In genomic region chr1:88290511-88290910, GRCm38 (mm10) we compare ENCODE assay signal across 25 mouse cellular contexts. TPM values are rescaled to one million over a fixed set of nuclear protein-coding genes. Genes with fewer than 3 reads are reported as not detected.
A peak's percentile ranks its signal among the peaks of the same experiment; 100 is the strongest.
DNase-seq lines count a peak whose midpoint lies in the region; ATAC-seq and TF ChIP-seq lines count a peak whose summit lies in the region.
"Had no signal": no experiment of that assay in that cellular context is flagged by ENCODE, and none has a peak within 500 bp of the region (broad histone marks: within the 10 kb centered on the region; RNA-seq: fewer than 3 reads in every experiment).

No protein-coding gene starts in this region.

- no peak overlapping the region for H3K27ac ChIP-seq in forebrain, postnatal 0 days (ENCODE audit: low read depth, low read length)
- no peak overlapping the region for H3K27ac ChIP-seq in forebrain, embryonic 11.5 days (ENCODE audit: low read depth, low read length)
- no peak overlapping the region for H3K27ac ChIP-seq in liver, embryonic 11.5 days (ENCODE audit: low read depth, low read length)
- H3K27ac ChIP-seq: forebrain, embryonic 12.5 days; hindbrain, embryonic 10.5 days; layer of hippocampus, adult 2 months; left cerebral cortex, adult 2 months had no signal

- no peaks in the 10 kb centered on the region for H3K4me1 ChIP-seq in forebrain, postnatal 0 days (ENCODE audit: insufficient read depth)
- H3K4me1 ChIP-seq in forebrain, embryonic 11.5 days (replicated peaks; ENCODE audit: control insufficient read depth, insufficient read depth, low read length) = no peaks in the 10 kb centered on the region
- no peaks in the 10 kb centered on the region for H3K4me1 ChIP-seq in liver, embryonic 11.5 days (replicated peaks; ENCODE audit: control insufficient read depth, insufficient read depth, low read length)
- H3K4me1 ChIP-seq: forebrain, embryonic 12.5 days; hindbrain, embryonic 10.5 days had no signal

- no peak for TF ChIP-seq CTCF in forebrain, postnatal 0 days (IDR thresholded peaks at IDR 0.05; ENCODE audit: low read depth)

- H3K9me3 ChIP-seq in forebrain, postnatal 0 days (ENCODE audit: low read length) = peaks cover 49% of the 10 kb centered on the region
- H3K9me3 ChIP-seq in forebrain, embryonic 11.5 days (ENCODE audit: control insufficient read depth, low read length) = peaks cover 62% of the 10 kb centered on the region
- peaks cover 55% of the 10 kb centered on the region for H3K9me3 ChIP-seq in liver, embryonic 11.5 days (ENCODE audit: control insufficient read depth, low read length)

- WGBS in forebrain, postnatal 0 days = 71% methylated on average over 1 of the region's 1 CpGs
- 72% methylated on average over 1 of the region's 1 CpGs for WGBS in forebrain, embryonic 11.5 days
- WGBS in liver, embryonic 11.5 days = 60% methylated on average over 1 of the region's 1 CpGs

- no peaks in the 10 kb centered on the region for H3K36me3 ChIP-seq in forebrain, postnatal 0 days (ENCODE audit: insufficient read depth)
- H3K36me3 ChIP-seq in forebrain, embryonic 11.5 days (ENCODE audit: control insufficient read depth, insufficient read depth, low read length) = no peaks in the 10 kb centered on the region
- H3K36me3 ChIP-seq in liver, embryonic 11.5 days (ENCODE audit: control insufficient read depth, insufficient read depth, low read length) = no peaks in the 10 kb centered on the region
- H3K36me3 ChIP-seq in splenic B cell, adult 2 months (ENCODE audit: control insufficient read depth, insufficient read depth, low read length, poor library complexity, severe bottlenecking) = no peaks in the 10 kb centered on the region
- H3K36me3 ChIP-seq: forebrain, embryonic 12.5 days; hindbrain, embryonic 10.5 days had no signal

- H3K27me3 ChIP-seq in forebrain, postnatal 0 days (ENCODE audit: insufficient read depth, low read length) = no peaks in the 10 kb centered on the region
- H3K27me3 ChIP-seq in forebrain, embryonic 11.5 days (ENCODE audit: control insufficient read depth, insufficient read depth, low read length) = no peaks in the 10 kb centered on the region
- no peaks in the 10 kb centered on the region for H3K27me3 ChIP-seq in liver, embryonic 11.5 days (replicated peaks; ENCODE audit: control insufficient read depth, insufficient read depth, low read length)
- H3K27me3 ChIP-seq in splenic B cell, adult 2 months (ENCODE audit: control insufficient read depth, insufficient read depth, low read length, poor library complexity, severe bottlenecking) = no peaks in the 10 kb centered on the region
- H3K27me3 ChIP-seq: forebrain, embryonic 12.5 days had no signal

- no peak overlapping the region for H3K4me3 ChIP-seq in forebrain, postnatal 0 days (ENCODE audit: low read depth, low read length)
- no peak overlapping the region for H3K4me3 ChIP-seq in forebrain, embryonic 11.5 days (ENCODE audit: low read depth, low read length)
- no peak overlapping the region for H3K4me3 ChIP-seq in liver, embryonic 11.5 days (ENCODE audit: low read depth, low read length)
- H3K4me3 ChIP-seq: erythroblast, embryonic 14.5 days; forebrain, embryonic 12.5 days; hindbrain, embryonic 10.5 days; layer of hippocampus, adult 2 months; left cerebral cortex, adult 2 months had no signal

- peak; percentile 5; the same call in 1 of the 2 replicates for ATAC-seq in forebrain, postnatal 0 days
- ATAC-seq in forebrain, embryonic 11.5 days (replicated peaks; ENCODE audit: low FRiP score) = no peak
- no peak for ATAC-seq in liver, embryonic 11.5 days (replicated peaks; ENCODE audit: low FRiP score)
- ATAC-seq: hindbrain, embryonic 16.5 days had no signal

- no peak for DNase-seq in forebrain, postnatal 0 days
- no peak for DNase-seq in forebrain, embryonic 11.5 days (ENCODE audit: low spot score)
- peak; percentile 3 for DNase-seq in liver
- no peak for DNase-seq in liver, embryonic 11.5 days (ENCODE audit: low spot score)
- peak; percentile 5 to 13 for DNase-seq in spleen, postnatal 10 days (ENCODE audit: low spot score in 2 of 2)
- no peak for DNase-seq in spleen, postnatal 14 days (ENCODE audit: low spot score in 2 of 2)
- peak; percentile 17 for DNase-seq in splenic B cell, adult 2 months (ENCODE audit: low read depth, low spot score)
- DNase-seq: cerebellum, adult 11-12 months; cerebellum, adult 9-11 months had no signal

- no peak overlapping the region for H3K4me2 ChIP-seq in forebrain, postnatal 0 days (ENCODE audit: low read depth)
- no peak overlapping the region for H3K4me2 ChIP-seq in forebrain, embryonic 11.5 days (ENCODE audit: low read depth, low read length, severe bottlenecking)
- no peak overlapping the region for H3K4me2 ChIP-seq in liver, embryonic 11.5 days
- H3K4me2 ChIP-seq: forebrain, embryonic 12.5 days had no signal

- H3K9ac ChIP-seq in forebrain, postnatal 0 days = no peak overlapping the region
- no peak overlapping the region for H3K9ac ChIP-seq in forebrain, embryonic 11.5 days (ENCODE audit: low read length)
- no peak overlapping the region for H3K9ac ChIP-seq in liver, embryonic 11.5 days (ENCODE audit: low read depth, low read length)
- H3K9ac ChIP-seq: forebrain, embryonic 12.5 days had no signal

RNA-seq across cellular contexts. Expression of gene Trpm8, which starts 13.1 kb away (rescaled TPM):
- 0.38 TPM in 2 replicates for total RNA-seq in forebrain, postnatal 0 days (2014; rRNA removed)
- polyA plus RNA-seq in forebrain, postnatal 0 days (2015; fragmentation: Nextera tagmentation; extraction: Ambion mirVana) = 0.19 and 0.36 TPM in 2 replicates
- not detected in 2 replicates for polyA plus RNA-seq in forebrain, embryonic 11.5 days (2014; fragmentation: Nextera tagmentation; extraction: Ambion mirVana)
- not detected in 2 replicates for polyA plus RNA-seq in liver, embryonic 11.5 days (2014; fragmentation: Nextera tagmentation; extraction: Ambion mirVana)
- total RNA-seq: adrenal gland, adult 18-20 months; adrenal gland, postnatal 25 days; gastrocnemius, postnatal 10 days; heart, postnatal 14 days; monocyte, adult 5-6 weeks had no signal
- polyA plus RNA-seq: erythroblast, embryonic 14.5 days; forebrain, embryonic 12.5 days; gonadal fat pad, adult 2 months; hindbrain, embryonic 10.5 days; intestine, embryonic 14.5 days; limb, embryonic 14.5 days; liver, embryonic 16.5 days; stomach, embryonic 16.5 days had no signal

RNA-seq across cellular contexts. Expression of gene Hjurp, which starts 13.1 kb away (rescaled TPM):
- total RNA-seq in forebrain, postnatal 0 days (2014; rRNA removed) = 77.6 and 88.0 TPM in 2 replicates
- polyA plus RNA-seq in forebrain, postnatal 0 days (2015; fragmentation: Nextera tagmentation; extraction: Ambion mirVana) = 24.5 and 40.0 TPM in 2 replicates
- polyA plus RNA-seq in forebrain, embryonic 11.5 days (2014; fragmentation: Nextera tagmentation; extraction: Ambion mirVana) = 221 and 223 TPM in 2 replicates
- polyA plus RNA-seq in liver, embryonic 11.5 days (2014; fragmentation: Nextera tagmentation; extraction: Ambion mirVana) = 146 and 168 TPM in 2 replicates

Comparison
In these comparisons a context has a peak if more than half of its experiments do, and no peak if none do; other contexts are left out.
1. DNase-seq: peak in liver (single experiment), spleen, postnatal 10 days (2 of 2) and splenic B cell, adult 2 months (single experiment); none in forebrain, postnatal 0 days (single experiment), forebrain, embryonic 11.5 days (single experiment), liver, embryonic 11.5 days (single experiment) and spleen, postnatal 14 days (0 of 2).